Mouse (Mus musculus) embryonic fibroblast, embryonic 13.5 days (primary cell): ENCODE data around the gene Slc22a1.

ENCODE experiments used
- CTCF ChIP-seq: IDR thresholded peaks from 2 replicates; pipeline ENCODE4 v1.5.1; 2011; ENCODE audit warnings: mild to moderate bottlenecking, control low read depth, low read length, moderate library complexity, borderline replicate concordance; ENCODE audit not compliant: insufficient read depth
- POLR2A ChIP-seq: IDR thresholded peaks from 2 replicates; pipeline ENCODE4 v1.6.1; 2011; ENCODE audit warnings: low read depth, mild to moderate bottlenecking, control low read depth, low read length, moderate library complexity

GRCm38 (mm10) chr17:12660572-12661260 lies 14.9 kb downstream of the Slc22a1 start:
- TF ChIP-seq CTCF (no peak), POLR2A (no peak)
